In genomic region chr17:35841076-35841950, GRCm38 (mm10) we compare ENCODE assay signal across 8 mouse cellular contexts. TPM values are rescaled to one million over a fixed set of nuclear protein-coding genes. Genes with fewer than 3 reads are reported as not detected.
A peak's percentile ranks its signal among the peaks of the same experiment; 100 is the strongest.
DNase-seq lines count a peak whose midpoint lies in the region; ATAC-seq lines count a peak whose summit lies in the region.

TSS of gene Mdc1 (plus strand) at chr17:35841515.

- peak; percentile 100 for DNase-seq in R1 (ENCODE audit: low read depth, low spot score)
- peak; percentile 98 to 99 for DNase-seq in cerebellum, postnatal 25 days
- DNase-seq in frontal cortex, postnatal 25 days (ENCODE audit: low spot score in 2 of 2): peak; percentile 97 to 98
- DNase-seq in hindbrain, embryonic 14.5 days (ENCODE audit: low spot score): peak; percentile 99
- peak; percentile 100 for DNase-seq in layer of hippocampus, postnatal 36 days
- DNase-seq in lung, postnatal 36 days: peak; percentile 100
- peak; percentile 100 for DNase-seq in retina, postnatal 1 day
- DNase-seq in urinary bladder, adult 18-20 months (ENCODE audit: low spot score in 2 of 2): peak; percentile 95 to 99

- peak; percentile 93 for ATAC-seq in hindbrain, embryonic 14.5 days (ENCODE audit: low FRiP score)

- no peaks in the 10 kb centered on the region for H3K27me3 ChIP-seq in hindbrain, embryonic 14.5 days (ENCODE audit: control insufficient read depth, insufficient read depth, low read length)

- peak within 1 kb of the TSS; percentile 66 for H3K4me2 ChIP-seq in hindbrain, embryonic 14.5 days (replicated peaks)

- peaks cover 22% of the 10 kb centered on the region for H3K36me3 ChIP-seq in hindbrain, embryonic 14.5 days (replicated peaks; ENCODE audit: control insufficient read depth, insufficient read depth)

- peak within 1 kb of the TSS; percentile 52 for H3K9ac ChIP-seq in hindbrain, embryonic 14.5 days

- H3K4me1 ChIP-seq in hindbrain, embryonic 14.5 days (replicated peaks; ENCODE audit: control insufficient read depth, insufficient read depth, low read length): peaks cover 18% of the 10 kb centered on the region

- H3K4me3 ChIP-seq in hindbrain, embryonic 14.5 days (replicated peaks; ENCODE audit: low read length): peak within 1 kb of the TSS; percentile 45

- H3K9me3 ChIP-seq in hindbrain, embryonic 14.5 days (ENCODE audit: control insufficient read depth, low read length): no peaks in the 10 kb centered on the region

- WGBS in hindbrain, embryonic 14.5 days: under 1% methylated on average over 59 of the region's 59 CpGs

- H3K27ac ChIP-seq in hindbrain, embryonic 14.5 days: peak within 1 kb of the TSS; percentile 38

RNA-seq across cellular contexts. Expression of gene Mdc1, which starts in this region (rescaled TPM):
- polyA plus RNA-seq in hindbrain, embryonic 14.5 days (2014; fragmentation: Nextera tagmentation; extraction: Ambion mirVana): 9.2 and 10.7 TPM in 2 replicates
- total RNA-seq in layer of hippocampus, postnatal 36 days (2021): 10 to 100 TPM; 13.1 to 19.5 TPM

Comparison
In these comparisons a context has a peak if more than half of its experiments do, and no peak if none do; other contexts are left out.
1. Peak in every context shown above with its lines: DNase-seq, ATAC-seq, H3K4me3 ChIP-seq and H3K27ac ChIP-seq.